Mouse (Mus musculus) kidney, adult 8-10 months (tissue): Measurements from ENCODE around the gene Rpe.
"Not testable (repeated sequence)": the region's sequence is repeated elsewhere in the genome, so short reads cannot be mapped to it uniquely, and the experiment has no call there.

Experiments
- DNase-seq, 2 experiments: peaks; one replicate each; pipeline ENCODE4 v3.0.0; 2022

The Rpe gene

GRCm38 (mm10) chr1:66700693-66701575 is at the start of gene Rpe:
Gene Rpe, plus strand, starts transcription at chr1:66700831.
- peak; percentile 91 to 92 for DNase-seq

- DNase-seq = no peak
These were observed 45.4 kb upstream of the Rpe start for GRCm38 (mm10) chr1:66655119-66655746.

- DNase-seq = peak in 1 of 2 experiments; percentile 6
These were observed 44.9 kb upstream of the Rpe start for GRCm38 (mm10) chr1:66655747-66656119.

- DNase-seq = no peak
These were observed 29.2 kb upstream of the Rpe start for GRCm38 (mm10) chr1:66671475-66671874.

GRCm38 (mm10) chr1:66672812-66673211 is 27.8 kb upstream of the Rpe start:
- no peak for DNase-seq

- DNase-seq = no peak
These were observed 22.7 kb upstream of the Rpe start for GRCm38 (mm10) chr1:66677928-66678327.

- DNase-seq = no peak
These were observed 22.0 kb upstream of the Rpe start for GRCm38 (mm10) chr1:66678662-66679061.

- DNase-seq = no peak
These were observed 17.7 kb upstream of the Rpe start for GRCm38 (mm10) chr1:66682974-66683373.

GRCm38 (mm10) chr1:66691772-66692171 is 8.9 kb upstream of the Rpe start:
- no peak for DNase-seq

GRCm38 (mm10) chr1:66692308-66692707 is 8.3 kb upstream of the Rpe start:
- no peak for DNase-seq

- no peak for DNase-seq
These were observed 7.7 kb upstream of the Rpe start for GRCm38 (mm10) chr1:66692780-66693392.

GRCm38 (mm10) chr1:66694266-66694665 is 6.4 kb upstream of the Rpe start:
- DNase-seq = no peak

- no peak for DNase-seq
These were observed 5.3 kb upstream of the Rpe start for GRCm38 (mm10) chr1:66695296-66695695.

GRCm38 (mm10) chr1:66699630-66700029 is 1.0 kb upstream of the Rpe start:
- DNase-seq = not testable (repeated sequence)

- DNase-seq = no peak
These were observed 410 bp upstream of the Rpe start for GRCm38 (mm10) chr1:66700149-66700692.

- DNase-seq = no peak
These were observed 927 bp downstream of the Rpe start for GRCm38 (mm10) chr1:66701576-66701940.

GRCm38 (mm10) chr1:66702623-66703345 is 2.2 kb downstream of the Rpe start:
- no peak for DNase-seq

- DNase-seq = no peak
These were observed 3.9 kb downstream of the Rpe start for GRCm38 (mm10) chr1:66704523-66704922.

GRCm38 (mm10) chr1:66712859-66713258 is 12.2 kb downstream of the Rpe start:
- DNase-seq = no peak

GRCm38 (mm10) chr1:66730581-66730980 is 29.9 kb downstream of the Rpe start:
- no peak for DNase-seq

GRCm38 (mm10) chr1:66768764-66769163 is 68.1 kb downstream of the Rpe start:
- DNase-seq = no peak
